Mouse (Mus musculus): ENCODE results near the gene Ndufa4l2.

DNA sequence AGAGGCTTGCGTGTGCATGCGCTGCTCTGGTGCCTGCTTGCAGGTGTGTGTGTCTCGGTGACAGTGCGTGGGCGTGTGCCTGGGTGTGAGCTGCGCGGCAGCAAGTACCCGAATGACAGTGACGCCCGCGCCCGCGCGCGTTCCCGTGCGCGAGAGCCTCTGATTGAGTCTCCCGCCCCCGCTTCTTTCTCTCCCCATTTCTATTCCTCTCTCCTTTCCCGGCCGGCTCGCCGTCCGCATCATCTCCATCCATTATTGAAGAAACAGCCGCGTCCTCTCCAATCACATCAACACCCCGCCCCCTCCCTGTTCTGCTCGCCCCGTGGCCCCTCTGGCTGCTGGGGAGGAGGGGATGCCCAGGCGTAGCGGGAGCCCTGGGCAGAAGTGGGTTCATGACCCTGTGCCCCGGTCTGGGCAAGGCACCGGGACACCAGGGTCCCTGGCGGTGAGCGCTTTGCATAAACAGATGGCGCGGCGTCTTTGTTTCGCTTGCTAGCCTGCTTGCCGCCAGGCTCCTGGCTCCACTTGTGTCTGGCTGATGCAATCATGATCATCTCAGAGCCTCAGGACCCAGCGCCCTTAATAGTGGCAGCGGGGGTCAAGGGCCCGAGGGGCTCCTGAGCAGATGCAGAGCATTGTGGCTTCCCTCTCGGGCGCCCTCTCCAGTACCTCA, 3.0 kb upstream of the Ndufa4l2 start:
- TF ChIP-seq CTCF (IDR thresholded peaks at IDR 0.05; ENCODE audit: low read depth) (no peak; the same call in 1 of the 2 replicates), EP300 (IDR thresholded peaks at IDR 0.05; ENCODE audit: low read depth) (no peak)

Data from liver, postnatal 0 days (tissue).